Mouse (Mus musculus) adrenal gland, postnatal 25 days (tissue): ENCODE data around the gene Cyp2u1. TPM values are rescaled to one million over a fixed set of nuclear protein-coding genes. Genes with fewer than 3 reads are reported as not detected.
A peak's percentile ranks its signal among the peaks of the same experiment; 100 is the strongest.

Experiments used
- DNase-seq: peaks from one replicate; pipeline ENCODE4 v3.0.0; 2021; ENCODE audit warnings: mixed read lengths
- total RNA-seq: library from RNA; stranded (reverse); gene quantifications from 2 replicates; pipeline ENCODE4 v1.2.3, GENCODE M21; 2021

Gene Cyp2u1
- total RNA-seq, 1 experiment from 2014 or later, result 24.4 TPM

- DNase-seq, result no peak
Observed at GRCm38 (mm10) chr3:131255399-131255981, 47.5 kb downstream of the Cyp2u1 start.

DNA sequence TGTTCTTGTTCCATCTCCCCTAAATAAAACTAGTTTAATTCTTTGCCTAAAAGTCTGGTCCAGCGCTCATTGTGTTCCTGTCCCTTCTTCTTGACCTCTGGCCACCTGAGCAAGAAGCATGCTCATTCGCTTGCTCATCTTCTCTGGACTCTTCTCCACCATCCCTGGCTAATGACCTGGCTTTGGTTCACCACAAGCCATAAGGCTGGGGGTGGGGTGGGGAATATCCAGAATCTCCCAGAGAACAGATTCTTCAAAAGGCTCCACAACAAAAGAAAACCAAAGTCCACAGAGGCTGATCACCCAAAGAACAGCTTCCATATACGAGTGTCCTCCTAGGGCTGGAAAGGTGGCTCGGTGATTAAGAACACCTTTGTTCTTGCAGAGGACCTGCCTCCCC is 48.0 kb downstream of the Cyp2u1 start:
- no peak for DNase-seq

DNA sequence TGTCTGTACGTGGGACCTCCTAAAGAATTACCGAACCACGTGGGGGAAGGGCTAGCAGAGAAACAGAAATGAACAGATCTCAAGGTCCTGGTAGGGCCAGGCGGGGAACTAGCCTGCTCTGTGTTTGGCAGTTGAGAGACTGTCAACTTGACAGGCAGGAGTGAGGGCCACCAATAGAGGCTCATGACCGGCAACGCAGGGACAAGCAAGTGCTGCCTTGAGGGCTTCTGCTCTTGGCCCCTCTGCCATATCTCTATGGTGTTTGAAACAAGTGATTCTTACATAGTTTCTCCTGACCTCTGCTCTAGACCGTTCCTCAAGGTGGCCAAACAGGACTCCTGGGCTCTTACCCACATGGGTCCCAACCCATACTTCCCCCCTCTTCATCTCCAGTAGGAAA is 51.4 kb downstream of the Cyp2u1 start:
- DNase-seq, result no peak

DNA sequence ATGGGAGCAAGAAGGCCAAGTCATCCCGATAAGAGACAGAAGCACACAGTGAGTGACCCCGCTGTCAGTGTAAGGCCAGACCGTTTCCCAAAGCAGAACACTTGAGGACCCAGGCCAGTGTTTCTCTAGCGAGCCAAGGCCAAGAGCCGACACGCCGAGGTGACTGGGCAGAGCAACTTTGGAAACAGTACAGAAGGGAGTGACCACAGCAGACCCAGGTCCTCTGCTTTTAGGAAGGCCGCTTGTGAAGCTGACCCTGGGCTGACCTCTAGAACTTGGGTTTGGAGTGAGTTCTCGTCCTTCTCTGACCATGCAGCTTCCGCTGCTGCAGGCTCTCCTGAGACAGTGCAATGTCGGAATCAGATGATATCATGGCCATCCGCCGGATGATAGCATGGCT is 52.0 kb downstream of the Cyp2u1 start:
- DNase-seq, result no peak

DNA sequence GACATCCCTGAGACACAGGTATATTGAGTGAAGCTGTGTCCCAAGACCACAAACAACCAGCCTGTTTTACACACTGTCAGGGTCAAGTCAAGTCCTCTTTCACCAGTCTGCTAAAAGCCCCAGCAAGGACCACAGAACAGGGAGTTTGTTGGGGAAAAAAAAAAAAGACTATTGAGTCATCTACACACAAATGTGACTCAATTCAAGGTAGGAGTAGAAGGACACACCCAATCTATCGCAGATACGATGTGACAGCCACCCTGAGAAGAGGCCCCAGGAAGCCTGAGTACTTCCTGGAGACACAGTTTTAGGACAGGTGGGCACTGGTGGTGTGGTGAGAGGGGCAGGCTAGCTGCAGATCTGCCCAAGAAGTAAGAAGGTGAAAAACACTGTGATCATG is 52.7 kb downstream of the Cyp2u1 start:
- DNase-seq, result no peak

DNA sequence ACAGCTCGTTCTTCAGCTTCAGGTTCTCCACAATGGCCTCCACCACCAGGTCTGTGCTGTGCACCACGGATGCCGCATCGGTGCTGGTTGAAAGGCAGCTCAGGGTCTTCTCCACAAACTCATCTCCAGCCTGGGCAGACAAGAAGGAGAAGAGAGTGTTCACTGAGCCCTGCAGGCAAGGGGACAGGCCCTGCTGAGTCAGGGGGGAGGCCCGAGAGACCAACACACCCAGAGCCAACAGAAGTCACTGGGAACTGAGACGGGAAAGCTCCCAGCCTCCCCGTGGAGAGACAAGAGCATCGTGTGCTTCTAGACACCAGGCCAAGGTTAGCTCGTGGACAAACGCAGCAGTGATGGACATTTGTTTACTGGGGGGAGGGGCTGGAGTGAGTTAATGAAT is 54.6 kb downstream of the Cyp2u1 start:
- no peak for DNase-seq

DNA sequence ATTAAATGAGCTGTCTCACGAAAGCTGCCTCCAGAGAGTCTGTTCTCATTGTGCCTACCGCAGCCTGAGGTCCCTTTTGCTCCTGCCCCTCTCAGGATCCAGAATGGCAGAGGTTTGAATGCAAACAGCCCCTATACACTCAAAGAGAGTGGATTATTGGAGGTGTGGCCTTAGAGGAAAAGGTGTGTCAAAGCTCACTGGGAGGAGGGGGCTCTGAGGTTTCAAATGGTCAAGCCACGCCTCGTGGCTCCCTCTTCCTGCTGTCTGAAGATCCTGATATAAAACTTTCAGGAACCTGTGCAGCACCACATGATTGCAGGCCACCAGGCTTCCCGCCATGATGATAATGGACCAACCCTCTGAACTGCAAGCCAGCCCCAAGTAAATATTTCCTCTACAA is 55.2 kb downstream of the Cyp2u1 start:
- DNase-seq, result no peak

- no peak for DNase-seq
Observed at GRCm38 (mm10) chr3:131247447-131247846, 55.6 kb downstream of the Cyp2u1 start.

DNA sequence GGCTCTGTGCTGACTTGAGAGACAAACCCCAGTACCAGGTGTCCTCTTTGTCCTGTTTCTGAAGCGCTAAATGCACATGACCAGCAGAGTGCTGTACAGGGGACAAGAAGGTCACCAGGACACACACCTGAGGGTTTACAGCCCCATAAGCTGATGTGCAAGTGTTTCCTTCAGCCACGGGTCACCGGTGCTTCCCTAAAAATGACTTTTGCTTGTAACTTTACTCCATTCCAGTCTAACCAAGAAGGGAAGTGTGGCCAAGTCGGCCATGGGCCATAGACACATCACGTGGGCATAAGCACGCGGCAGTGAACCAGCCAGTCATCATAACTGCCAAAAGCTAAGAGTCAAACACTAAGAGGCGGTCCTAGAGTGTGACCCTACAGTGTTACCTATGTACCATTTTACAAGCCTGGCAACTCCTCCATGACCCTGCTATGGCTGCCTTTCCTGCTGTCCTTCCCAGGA is 56.4 kb downstream of the Cyp2u1 start:
- peak; percentile 48 for DNase-seq

- DNase-seq, result peak; percentile 64
Observed at GRCm38 (mm10) chr3:131245766-131246578, 57.1 kb downstream of the Cyp2u1 start.

Other genes with a start within 250 kb of the Cyp2u1 start
- gene Lef1, start 192.8 kb downstream of the Cyp2u1 start, total RNA-seq, result 13.3 and 15.7 TPM in 2 replicates
- 400 and 413 TPM in 2 replicates for gene Hadh, start 31.1 kb downstream of the Cyp2u1 start, total RNA-seq
- 6.7 and 9.9 TPM in 2 replicates for gene Sgms2, start 188.2 kb upstream of the Cyp2u1 start, total RNA-seq